Mouse (Mus musculus) liver, embryonic 12.5 days (tissue): ENCODE measurements around the gene Aox4. TPM values are rescaled to one million over a fixed set of nuclear protein-coding genes. Genes with fewer than 3 reads are reported as not detected.
A peak's percentile ranks its signal among the peaks of the same experiment; 100 is the strongest.

Source experiments
- ATAC-seq: fragments of 200-750 bp; cut with Nextera tagmentation; 2 replicates; pipeline ENCODE4 v1.8.0; 2017; ENCODE audit warnings: moderate number of reproducible peaks, mild to moderate bottlenecking, moderate library complexity
- H3K27ac ChIP-seq: fragments of 300-500 bp; sonication (generic); 2 replicates; pipeline ENCODE4 v1.5.1; 2016; ENCODE audit warnings: mild to moderate bottlenecking
- H3K27me3 ChIP-seq: fragments of 300-500 bp; sonication (generic); replicated peaks from 2 replicates; pipeline ENCODE4 v1.6.1; 2016; ENCODE audit warnings: mild to moderate bottlenecking, moderate library complexity
- H3K36me3 ChIP-seq: fragments of 300-500 bp; sonication (generic); 2 replicates; pipeline ENCODE4 v1.6.1; 2016; ENCODE audit warnings: mild to moderate bottlenecking, moderate library complexity
- H3K4me1 ChIP-seq: fragments of 300-500 bp; sonication (generic); 2 replicates; pipeline ENCODE4 v1.6.1; 2016
- H3K4me2 ChIP-seq: fragments of 300-500 bp; sonication (generic); 2 replicates; pipeline ENCODE4 v1.6.1; 2016; ENCODE audit warnings: mild to moderate bottlenecking, moderate library complexity
- H3K4me3 ChIP-seq: fragments of 300-500 bp; sonication (generic); 2 replicates; pipeline ENCODE4 v1.5.1; 2016; ENCODE audit warnings: mild to moderate bottlenecking, moderate library complexity
- H3K9ac ChIP-seq: fragments of 300-500 bp; sonication (generic); 2 replicates; pipeline ENCODE4 v1.6.1; 2016; ENCODE audit warnings: mild to moderate bottlenecking, moderate library complexity
- H3K9me3 ChIP-seq: fragments of 300-500 bp; sonication (generic); replicated peaks from 2 replicates; pipeline ENCODE4 v1.6.1; 2016; ENCODE audit warnings: mild to moderate bottlenecking, moderate library complexity
- WGBS: fragments of 180-500 bp; shearing (Covaris S2); methylation state at CpG from one replicate; pipeline ENCODE4 v1.1.7; 2016; ENCODE audit not compliant: insufficient replicate concordance; 5-methylcytosine and 5-hydroxymethylcytosine counted together
- polyA plus RNA-seq: library from polyadenylated mRNA; unstranded; fragments of >200 nt; fragmentation: Nextera tagmentation; extraction: Ambion mirVana; gene quantifications from 2 replicates; pipeline ENCODE4 v1.2.1, GENCODE M21; 2016

Aox4 gene
- polyA plus RNA-seq, 1 experiment from 2014 or later = 0.82 TPM

DNA sequence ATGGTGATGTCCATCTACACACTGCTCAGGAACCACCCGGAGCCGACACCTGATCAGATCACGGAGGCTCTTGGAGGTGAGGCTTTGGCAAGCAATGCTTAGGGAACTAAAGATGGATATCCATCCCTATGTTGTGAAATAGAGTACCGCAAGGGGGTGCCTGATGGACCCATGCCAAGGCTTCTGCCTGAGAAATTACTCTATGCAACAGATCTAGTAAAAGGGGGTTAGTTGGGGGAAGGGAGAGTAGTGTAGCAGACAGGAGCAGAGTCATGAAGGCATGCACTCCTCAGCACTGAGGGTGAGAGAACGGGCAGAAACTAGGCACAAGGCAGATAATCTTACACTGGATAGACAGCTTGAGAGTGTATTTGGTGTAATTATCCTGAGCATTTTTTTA is 11.7 kb downstream of the Aox4 start:
- Histone ChIP-seq H3K9me3 (no peaks in the 10 kb centered on the region), H3K27ac (no peak overlapping the region), H3K4me1 (no peaks in the 10 kb centered on the region), H3K36me3 (no peaks in the 10 kb centered on the region), H3K4me2 (no peak overlapping the region), H3K27me3 (no peaks in the 10 kb centered on the region), H3K4me3 (no peak overlapping the region), H3K9ac (no peak overlapping the region)
- 70% methylated on average over 5 of the region's 5 CpGs for WGBS
- no peak for ATAC-seq

GRCm38 (mm10) chr1:58228086-58228485 is 17.9 kb downstream of the Aox4 start:
- WGBS = 56% methylated on average over 6 of the region's 6 CpGs
- Histone ChIP-seq H3K27ac (no peak overlapping the region), H3K4me3 (no peak overlapping the region), H3K4me1 (peaks cover 6% of the 10 kb centered on the region; the same call in 1 of the 2 replicates), H3K9ac (no peak overlapping the region), H3K27me3 (no peaks in the 10 kb centered on the region), H3K9me3 (no peaks in the 10 kb centered on the region), H3K36me3 (no peaks in the 10 kb centered on the region), H3K4me2 (no peak overlapping the region)
- no peak for ATAC-seq

DNA sequence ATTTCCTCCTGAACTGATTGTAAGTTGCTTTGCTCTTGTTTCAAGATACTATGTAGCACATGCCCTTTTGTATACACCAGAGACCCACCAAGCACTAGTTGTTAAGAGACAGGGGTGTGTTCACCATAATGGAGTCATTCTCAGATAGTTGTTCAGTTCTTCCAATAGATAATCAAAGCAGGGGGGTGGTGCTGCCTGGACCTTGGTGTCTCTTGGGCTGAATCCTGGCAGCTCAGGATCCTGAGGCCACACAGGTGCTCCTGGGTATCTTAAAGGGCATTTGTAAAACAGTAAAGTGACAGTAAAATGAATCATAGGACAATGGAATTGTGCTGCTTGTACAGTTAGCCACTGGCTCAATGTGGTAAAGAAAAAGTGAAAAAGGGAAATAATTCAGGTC is 18.7 kb downstream of the Aox4 start:
- no peak overlapping the region for H3K4me2 ChIP-seq
- ATAC-seq = no peak
- H3K27ac ChIP-seq = no peak overlapping the region
- no peaks in the 10 kb centered on the region for H3K36me3 ChIP-seq
- peaks cover 6% of the 10 kb centered on the region; the same call in 1 of the 2 replicates for H3K4me1 ChIP-seq
- H3K9ac ChIP-seq = no peak overlapping the region
- H3K9me3 ChIP-seq = no peaks in the 10 kb centered on the region
- no peaks in the 10 kb centered on the region for H3K27me3 ChIP-seq
- no peak overlapping the region for H3K4me3 ChIP-seq

DNA sequence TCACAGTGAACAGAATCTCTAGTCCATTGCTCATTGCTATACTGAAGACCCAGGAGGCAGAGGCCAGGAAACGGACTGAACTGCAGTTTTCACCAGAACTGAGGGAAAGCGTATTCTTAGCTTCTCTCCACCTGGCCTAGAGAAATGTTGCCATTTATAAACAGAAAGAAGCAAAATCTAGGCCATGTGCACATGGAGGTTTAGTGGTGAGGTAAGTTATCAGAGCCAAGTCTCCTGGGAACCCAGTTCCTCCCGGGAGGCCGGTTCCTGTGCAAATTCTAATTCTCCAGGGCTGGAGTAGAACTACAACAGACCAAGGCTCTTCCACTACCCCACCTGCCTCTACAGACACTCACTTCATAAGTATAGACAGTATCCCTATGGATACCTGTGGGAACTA is 19.6 kb downstream of the Aox4 start:
- Histone ChIP-seq H3K4me2 (no peak overlapping the region), H3K4me3 (no peak overlapping the region), H3K27me3 (no peaks in the 10 kb centered on the region), H3K9ac (no peak overlapping the region), H3K36me3 (no peaks in the 10 kb centered on the region), H3K27ac (no peak overlapping the region), H3K9me3 (no peaks in the 10 kb centered on the region), H3K4me1 (peaks cover 6% of the 10 kb centered on the region; the same call in 1 of the 2 replicates)
- WGBS = 73% methylated on average over 4 of the region's 4 CpGs
- ATAC-seq = no peak

- H3K27ac ChIP-seq = no peak overlapping the region
These were observed 20.3 kb downstream of the Aox4 start for GRCm38 (mm10) chr1:58230542-58230941.

DNA sequence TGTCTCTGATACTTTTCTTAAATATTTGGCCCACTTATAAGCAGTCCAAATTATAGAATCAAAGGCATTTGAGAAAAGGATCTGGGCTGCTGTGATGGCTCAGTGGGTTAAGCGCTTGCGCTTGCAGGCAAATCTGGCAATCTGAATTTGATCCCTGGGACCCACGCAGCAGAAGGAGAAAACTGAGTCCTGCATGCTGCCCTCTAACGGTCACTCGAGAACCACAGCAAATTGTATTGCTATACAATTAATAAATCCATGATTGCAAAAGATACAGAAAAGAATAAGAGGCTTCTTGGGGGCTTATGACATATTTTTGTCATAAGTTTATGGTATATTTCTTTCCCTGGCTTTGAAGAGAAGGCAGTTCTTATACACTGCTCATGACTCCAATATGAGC is 25.2 kb downstream of the Aox4 start:
- ATAC-seq = no peak
- H3K27me3 ChIP-seq = no peaks in the 10 kb centered on the region

More at GRCm38 (mm10) chr1:58230542-58230941, 20.3 kb downstream of the Aox4 start:
- H3K36me3 ChIP-seq = no peaks in the 10 kb centered on the region
- WGBS = 47% methylated on average over 5 of the region's 5 CpGs
- no peaks in the 10 kb centered on the region for H3K9me3 ChIP-seq
- H3K4me2 ChIP-seq = 0 out of 2 replicates have a peak overlapping the region, but pooled peaks have one; percentile 0
- no peak overlapping the region for H3K9ac ChIP-seq
- no peaks in the 10 kb centered on the region for H3K27me3 ChIP-seq
- no peak overlapping the region for H3K4me3 ChIP-seq
- peak; percentile 27; the same call in 1 of the 2 replicates for ATAC-seq
- peaks cover 6% of the 10 kb centered on the region; the same call in 1 of the 2 replicates for H3K4me1 ChIP-seq

DNA sequence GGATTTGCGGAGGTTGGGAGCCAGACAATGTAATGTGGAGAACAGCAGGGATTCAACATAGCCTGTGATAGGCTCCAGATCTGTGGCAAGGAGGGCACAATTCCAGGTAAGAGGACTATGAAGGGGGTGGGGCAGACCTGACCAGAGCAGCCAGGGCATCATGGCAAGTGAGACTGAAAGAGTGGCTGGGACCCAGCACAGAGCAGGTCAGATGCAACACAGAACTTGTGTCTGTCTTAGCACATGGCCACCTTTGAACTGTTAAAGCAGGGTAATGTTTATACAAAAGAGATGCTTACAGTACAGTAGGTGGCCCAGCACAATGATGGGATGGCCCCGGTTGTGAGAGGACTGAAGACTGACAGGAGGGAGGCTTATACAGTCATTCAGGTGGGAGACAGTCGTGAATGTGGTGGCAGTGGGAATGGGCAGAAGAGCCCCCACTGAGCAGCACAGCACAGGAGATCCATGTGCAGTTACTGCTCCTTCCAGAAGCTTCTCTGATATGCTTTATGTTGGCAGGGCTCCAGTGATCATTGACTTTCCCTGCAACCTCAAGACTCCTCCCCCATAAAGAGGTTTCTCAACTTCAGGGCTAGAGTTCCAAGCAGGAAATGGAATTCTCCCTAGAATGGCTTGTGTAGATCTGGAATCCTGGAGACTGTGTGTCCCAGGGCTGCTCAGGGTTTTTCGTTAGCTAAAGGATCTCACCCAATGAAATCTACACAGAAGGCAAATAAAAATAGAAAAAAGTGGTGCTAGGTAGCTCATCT is 27.5 kb downstream of the Aox4 start:
- H3K27ac ChIP-seq = no peak overlapping the region
- no peak overlapping the region for H3K4me2 ChIP-seq

More for the DNA sequence above, 25.2 kb downstream of the Aox4 start:
- H3K36me3 ChIP-seq = no peaks in the 10 kb centered on the region
- no peak overlapping the region for H3K4me3 ChIP-seq
- no peak overlapping the region for H3K27ac ChIP-seq
- H3K4me1 ChIP-seq = no peaks in the 10 kb centered on the region
- WGBS = 35% methylated on average over 5 of the region's 5 CpGs
- H3K9me3 ChIP-seq = no peaks in the 10 kb centered on the region
- H3K4me2 ChIP-seq = no peak overlapping the region
- H3K9ac ChIP-seq = no peak overlapping the region

DNA sequence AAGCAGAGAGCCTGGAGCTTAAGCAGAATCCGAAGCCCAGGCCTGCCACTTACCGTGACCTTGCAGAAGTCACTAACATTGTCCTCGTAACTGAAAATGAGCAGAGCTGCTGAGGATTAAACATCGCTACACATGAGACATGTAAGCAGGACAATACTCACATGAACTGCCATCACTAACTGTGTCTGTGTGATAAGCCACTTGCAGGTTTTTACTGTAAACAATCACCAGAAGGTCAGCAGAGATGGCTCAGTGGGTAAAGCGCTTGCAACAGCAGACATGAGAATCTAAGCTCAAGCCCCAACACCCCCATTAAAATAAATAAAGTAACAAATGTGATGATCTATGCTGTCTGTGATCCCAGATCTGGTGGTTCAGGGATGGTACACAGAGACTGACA is 28.2 kb downstream of the Aox4 start:
- Histone ChIP-seq H3K4me3 (no peak overlapping the region), H3K9ac (no peak overlapping the region), H3K4me1 (no peaks in the 10 kb centered on the region), H3K4me2 (no peak overlapping the region), H3K36me3 (no peaks in the 10 kb centered on the region), H3K9me3 (no peaks in the 10 kb centered on the region), H3K27me3 (no peaks in the 10 kb centered on the region), H3K27ac (no peak overlapping the region)
- ATAC-seq = no peak
- 69% methylated on average over 5 of the region's 5 CpGs for WGBS

More for the DNA sequence above, 27.5 kb downstream of the Aox4 start:
- H3K4me1 ChIP-seq = no peaks in the 10 kb centered on the region
- no peaks in the 10 kb centered on the region for H3K36me3 ChIP-seq
- ATAC-seq = no peak
- H3K4me3 ChIP-seq = no peak overlapping the region
- no peaks in the 10 kb centered on the region for H3K27me3 ChIP-seq
- no peak overlapping the region for H3K9ac ChIP-seq
- 61% methylated on average over 4 of the region's 4 CpGs for WGBS
- H3K9me3 ChIP-seq = no peaks in the 10 kb centered on the region

GRCm38 (mm10) chr1:58238961-58239360 is 28.8 kb downstream of the Aox4 start:
- Histone ChIP-seq H3K4me2 (no peak overlapping the region), H3K4me3 (no peak overlapping the region), H3K27ac (no peak overlapping the region), H3K9ac (no peak overlapping the region), H3K9me3 (no peaks in the 10 kb centered on the region), H3K27me3 (no peaks in the 10 kb centered on the region), H3K4me1 (no peaks in the 10 kb centered on the region), H3K36me3 (no peaks in the 10 kb centered on the region)
- 74% methylated on average over 9 of the region's 9 CpGs for WGBS
- no peak for ATAC-seq

- Histone ChIP-seq H3K4me2 (no peak overlapping the region), H3K9ac (no peak overlapping the region), H3K4me3 (no peak overlapping the region), H3K9me3 (no peaks in the 10 kb centered on the region), H3K27ac (no peak overlapping the region), H3K27me3 (no peaks in the 10 kb centered on the region), H3K4me1 (no peaks in the 10 kb centered on the region), H3K36me3 (no peaks in the 10 kb centered on the region)
- ATAC-seq = no peak
- 54% methylated on average over 6 of the region's 6 CpGs for WGBS
These were observed 30.1 kb downstream of the Aox4 start for GRCm38 (mm10) chr1:58240347-58240746.

DNA sequence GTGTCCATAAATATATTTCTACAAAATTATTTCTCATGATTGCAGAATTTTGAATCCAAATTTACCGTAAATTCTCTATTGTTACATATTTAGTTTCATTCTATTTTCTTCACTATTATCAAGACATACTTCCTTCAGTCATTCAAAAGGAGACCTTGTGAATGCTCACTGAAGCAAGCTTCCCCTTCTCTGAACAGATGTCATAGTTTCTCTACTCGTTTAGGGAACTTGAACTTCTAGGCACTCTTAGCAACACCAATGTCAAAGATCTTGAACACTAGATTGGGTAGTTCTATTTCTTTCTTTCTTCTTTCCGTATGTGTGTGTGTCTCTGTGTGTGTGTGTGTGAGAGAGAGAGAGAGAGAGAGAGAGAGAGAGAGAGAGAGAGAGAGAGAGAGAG is 34.3 kb downstream of the Aox4 start:
- WGBS = 38% methylated on average over 3 of the region's 3 CpGs
- no peak for ATAC-seq
- no peak overlapping the region for H3K27ac ChIP-seq

DNA sequence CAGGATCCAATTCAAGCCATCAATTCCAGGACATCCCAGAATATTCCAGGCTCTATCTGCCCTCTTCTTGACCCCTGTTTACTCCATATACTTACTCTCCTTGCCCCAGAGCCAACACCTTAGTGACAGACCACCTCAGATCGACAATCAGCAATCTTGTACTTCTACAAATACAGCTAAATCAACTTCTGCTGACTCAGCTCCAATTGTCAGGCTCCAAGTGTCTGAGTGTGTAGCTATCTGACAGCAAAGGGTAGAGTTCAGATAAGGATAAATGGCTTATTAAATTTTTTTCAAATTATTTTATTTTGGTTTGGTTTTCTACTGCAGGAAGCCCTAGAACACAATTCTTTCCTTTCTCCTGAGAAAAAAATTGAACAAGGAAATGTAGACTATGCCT is 38.3 kb downstream of the Aox4 start:
- no peak for ATAC-seq
- H3K27me3 ChIP-seq = no peaks in the 10 kb centered on the region
- no peak overlapping the region for H3K9ac ChIP-seq
- no peaks in the 10 kb centered on the region for H3K4me1 ChIP-seq
- no peaks in the 10 kb centered on the region for H3K36me3 ChIP-seq
- no peak overlapping the region for H3K4me2 ChIP-seq
- H3K9me3 ChIP-seq = no peaks in the 10 kb centered on the region
- no peak overlapping the region for H3K27ac ChIP-seq
- 45% methylated on average over 1 of the region's 1 CpGs for WGBS
- H3K4me3 ChIP-seq = no peak overlapping the region

More for the DNA sequence above, 34.3 kb downstream of the Aox4 start:
- H3K4me1 ChIP-seq = no peaks in the 10 kb centered on the region
- H3K27me3 ChIP-seq = no peaks in the 10 kb centered on the region
- no peaks in the 10 kb centered on the region for H3K9me3 ChIP-seq
- no peak overlapping the region for H3K9ac ChIP-seq
- H3K36me3 ChIP-seq = no peaks in the 10 kb centered on the region
- H3K4me2 ChIP-seq = no peak overlapping the region
- H3K4me3 ChIP-seq = no peak overlapping the region

DNA sequence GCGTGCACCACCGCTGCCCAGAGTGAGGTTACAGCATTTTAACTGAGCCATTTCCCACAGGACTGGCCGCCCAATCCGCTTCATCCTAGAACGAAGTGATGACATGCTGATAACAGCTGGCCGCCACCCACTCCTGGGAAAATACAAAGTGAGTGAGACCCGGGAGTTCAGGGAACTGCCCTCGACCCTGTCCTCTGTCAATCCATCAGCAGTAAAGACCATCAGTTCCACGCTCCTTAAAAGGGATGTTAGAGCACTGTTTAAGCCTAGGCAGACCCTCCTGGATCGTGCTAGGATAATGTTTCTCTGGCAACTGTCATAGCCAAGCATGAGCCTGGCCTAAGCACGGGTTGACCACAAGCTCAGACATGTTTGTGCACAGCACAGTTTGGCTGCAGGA is 43.3 kb downstream of the Aox4 start:
- Histone ChIP-seq H3K4me2 (no peak overlapping the region), H3K9ac (no peak overlapping the region), H3K9me3 (no peaks in the 10 kb centered on the region), H3K4me1 (no peaks in the 10 kb centered on the region), H3K4me3 (no peak overlapping the region), H3K27ac (no peak overlapping the region), H3K27me3 (no peaks in the 10 kb centered on the region), H3K36me3 (no peaks in the 10 kb centered on the region)
- WGBS = 57% methylated on average over 11 of the region's 11 CpGs
- ATAC-seq = no peak
